Mouse (Mus musculus): ENCODE measurements around the gene Vmn2r87. TPM values are rescaled to one million over a fixed set of nuclear protein-coding genes. Genes with fewer than 3 reads are reported as not detected.

The Vmn2r87 gene
- polyA plus RNA-seq, 1 experiment from 2014 or later = not detected

Other genes with a start within 250 kb of the Vmn2r87 start
- not detected in 2 replicates for gene Neurod4, start 217.2 kb downstream of the Vmn2r87 start, polyA plus RNA-seq (2015; fragmentation: Nextera tagmentation; extraction: Ambion mirVana)
- 0.73 and 5.4 TPM in 2 replicates for gene Tespa1, start 174.5 kb downstream of the Vmn2r87 start, polyA plus RNA-seq (2015; fragmentation: Nextera tagmentation; extraction: Ambion mirVana)
- gene Vmn2r84, start 103.1 kb downstream of the Vmn2r87 start, polyA plus RNA-seq (2015; fragmentation: Nextera tagmentation; extraction: Ambion mirVana) = 0.03 TPM in 1 of 2 replicates, not detected in the other
- not detected in 2 replicates for gene Vmn2r85, start 67.7 kb downstream of the Vmn2r87 start, polyA plus RNA-seq (2015; fragmentation: Nextera tagmentation; extraction: Ambion mirVana)
- not detected in 2 replicates for gene Vmn2r86, start 41.3 kb downstream of the Vmn2r87 start, polyA plus RNA-seq (2015; fragmentation: Nextera tagmentation; extraction: Ambion mirVana)